Mouse (Mus musculus) erythroblast, embryonic 14.5 days (primary cell): Measurements from ENCODE around the gene Nup50.

Source experiments
- GATA1 ChIP-seq: IDR thresholded peaks from 2 replicates; pipeline ENCODE4 v1.6.1; 2012; ENCODE audit warnings: low read length, inconsistent platforms, mixed read lengths
- TAL1 ChIP-seq: IDR thresholded peaks from 3 replicates; pipeline ENCODE4 v1.6.1; 2012; ENCODE audit warnings: low read length, inconsistent platforms, mixed read lengths

DNA sequence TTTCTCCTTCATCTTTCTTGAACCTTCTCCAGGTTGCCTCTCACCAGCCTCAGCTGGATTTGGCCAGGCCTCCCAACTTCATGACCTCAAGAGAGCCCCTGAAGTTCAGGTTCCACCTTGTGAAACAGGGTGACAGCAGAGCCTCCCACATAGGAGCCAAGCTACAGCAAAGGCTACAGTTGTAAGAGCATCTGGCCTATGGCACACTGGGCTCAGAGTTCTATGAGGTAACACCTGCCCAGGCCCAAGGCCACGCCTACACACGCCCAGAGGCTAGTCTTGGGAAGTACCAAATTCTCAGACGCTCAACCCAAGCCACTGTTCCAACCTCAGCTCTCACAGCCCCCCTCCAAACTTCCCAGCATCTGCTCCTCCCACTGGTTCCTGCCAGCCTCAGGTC is 59.7 kb downstream of the Nup50 start:
- no peak for TF ChIP-seq GATA1
- TF ChIP-seq TAL1, result no peak
